Mouse (Mus musculus) adrenal gland, postnatal 10 days (tissue): ENCODE data around the gene Ppp1r10. TPM values are rescaled to one million over a fixed set of nuclear protein-coding genes. Genes with fewer than 3 reads are reported as not detected.

Source experiments
- DNase-seq: peaks from one replicate; pipeline ENCODE4 v3.0.0; 2021; ENCODE audit warnings: mixed read lengths
- total RNA-seq, 2 experiments: library from RNA; stranded (reverse); gene quantifications; 2 replicates each; pipeline ENCODE4 v1.2.3; 2021

The Ppp1r10 gene
- total RNA-seq, 2 experiments from 2014 or later = 78.7 to 83.1 TPM

- DNase-seq = no peak
Measured at GRCm38 (mm10) chr17:35900636-35901035, 15.6 kb upstream of the Ppp1r10 start.

GRCm38 (mm10) chr17:35903343-35903991 is 12.8 kb upstream of the Ppp1r10 start:
- peak; percentile 61 for DNase-seq

GRCm38 (mm10) chr17:35903992-35904355 is 12.3 kb upstream of the Ppp1r10 start:
- no peak for DNase-seq

GRCm38 (mm10) chr17:35905587-35905986 is 10.6 kb upstream of the Ppp1r10 start:
- DNase-seq = no peak

- DNase-seq = no peak
Measured at GRCm38 (mm10) chr17:35907609-35908008, 8.6 kb upstream of the Ppp1r10 start.

- DNase-seq = no peak
Measured at GRCm38 (mm10) chr17:35909186-35909918, 6.9 kb upstream of the Ppp1r10 start.

GRCm38 (mm10) chr17:35909919-35910369 is 6.3 kb upstream of the Ppp1r10 start, which contains the start of gene Atat1:
TSS of gene Atat1 (minus strand) at chr17:35910075.
- DNase-seq = peak; percentile 98

- no peak for DNase-seq
Measured at GRCm38 (mm10) chr17:35914975-35915374, 1.3 kb upstream of the Ppp1r10 start.

GRCm38 (mm10) chr17:35915538-35916296 is 517 bp upstream of the Ppp1r10 start:
- no peak for DNase-seq

GRCm38 (mm10) chr17:35917143-35917462 is 869 bp downstream of the Ppp1r10 start:
- DNase-seq = peak; percentile 48

- peak; percentile 52 for DNase-seq
Measured at GRCm38 (mm10) chr17:35917463-35918251, 1.4 kb downstream of the Ppp1r10 start.

- DNase-seq = peak; percentile 62
Measured at GRCm38 (mm10) chr17:35918276-35919059, 2.2 kb downstream of the Ppp1r10 start.

- peak; percentile 95 for DNase-seq
Measured at GRCm38 (mm10) chr17:35919060-35919715, 3.0 kb downstream of the Ppp1r10 start.

- no peak for DNase-seq
Measured at GRCm38 (mm10) chr17:35919864-35920301, 3.6 kb downstream of the Ppp1r10 start.

- DNase-seq = no peak
Measured at GRCm38 (mm10) chr17:35920384-35920783, 4.2 kb downstream of the Ppp1r10 start.

GRCm38 (mm10) chr17:35920862-35921562 is 4.8 kb downstream of the Ppp1r10 start:
- peak; percentile 50 for DNase-seq

GRCm38 (mm10) chr17:35921710-35922109 is 5.5 kb downstream of the Ppp1r10 start:
- DNase-seq = no peak

- DNase-seq = no peak
Measured at GRCm38 (mm10) chr17:35922566-35922965, 6.3 kb downstream of the Ppp1r10 start.

GRCm38 (mm10) chr17:35923281-35923680 is 7.0 kb downstream of the Ppp1r10 start:
- no peak for DNase-seq

GRCm38 (mm10) chr17:35927471-35927870 is 11.2 kb downstream of the Ppp1r10 start:
- no peak for DNase-seq
